Comparison of ENCODE assay signal across 15 mouse cellular contexts in genomic region chr19:44393962-44394422, GRCm38 (mm10). TPM values are rescaled to one million over a fixed set of nuclear protein-coding genes. Genes with fewer than 3 reads are reported as not detected.
A peak's percentile ranks its signal among the peaks of the same experiment; 100 is the strongest.
DNase-seq lines count a peak whose midpoint lies in the region; ATAC-seq and TF ChIP-seq lines count a peak whose summit lies in the region.
"Had no signal": no experiment of that assay in that cellular context is flagged by ENCODE, and none has a peak within 500 bp of the region (broad histone marks: within the 10 kb centered on the region; RNA-seq: fewer than 3 reads in every experiment).

No protein-coding gene starts in this region.

- no peaks in the 10 kb centered on the region for H3K9me3 ChIP-seq in midbrain, embryonic 11.5 days (ENCODE audit: control insufficient read depth, low read length)
- H3K9me3 ChIP-seq in midbrain, embryonic 14.5 days (ENCODE audit: control insufficient read depth, low read length), result no peaks in the 10 kb centered on the region
- no peaks in the 10 kb centered on the region for H3K9me3 ChIP-seq in liver, embryonic 13.5 days (replicated peaks)
- H3K9me3 ChIP-seq: limb, embryonic 13.5 days had no signal

- H3K4me3 ChIP-seq in midbrain, embryonic 11.5 days (ENCODE audit: low read depth, low read length), result no peak overlapping the region
- H3K4me3 ChIP-seq in midbrain, embryonic 14.5 days (replicated peaks; ENCODE audit: low read depth, low read length), result no peak overlapping the region
- no peak overlapping the region for H3K4me3 ChIP-seq in bone marrow macrophage, adult 2 months (ENCODE audit: insufficient read depth, low read length)
- no peak overlapping the region for H3K4me3 ChIP-seq in liver, embryonic 13.5 days (replicated peaks)
- H3K4me3 ChIP-seq: limb, embryonic 13.5 days had no signal

- H3K27ac ChIP-seq in midbrain, embryonic 11.5 days (ENCODE audit: low read depth, low read length), result no peak overlapping the region
- no peak overlapping the region for H3K27ac ChIP-seq in midbrain, embryonic 14.5 days (replicated peaks; ENCODE audit: low read depth, low read length)
- peak overlapping the region; percentile 18; the same call in 1 of the 2 replicates for H3K27ac ChIP-seq in bone marrow macrophage, adult 2 months (ENCODE audit: insufficient read depth, low read depth, low read length)
- peak overlapping the region; percentile 77 for H3K27ac ChIP-seq in liver, embryonic 13.5 days
- H3K27ac ChIP-seq: limb, embryonic 13.5 days; stomach, postnatal 0 days had no signal

- TF ChIP-seq CTCF in bone marrow macrophage, adult 2 months (IDR thresholded peaks at IDR 0.05; ENCODE audit: low read depth, low read length), result no peak

- peaks cover 7% of the 10 kb centered on the region; the same call in 1 of the 2 replicates for H3K36me3 ChIP-seq in midbrain, embryonic 11.5 days (ENCODE audit: control insufficient read depth, insufficient read depth, low read length)
- peaks cover 15% of the 10 kb centered on the region; the same call in 1 of the 2 replicates for H3K36me3 ChIP-seq in midbrain, embryonic 14.5 days (ENCODE audit: control insufficient read depth, insufficient read depth, low read length)
- peaks cover 20% of the 10 kb centered on the region for H3K36me3 ChIP-seq in liver, embryonic 13.5 days

- TF ChIP-seq POLR2A in bone marrow macrophage, adult 2 months (IDR thresholded peaks at IDR 0.05; ENCODE audit: borderline replicate concordance, low read depth, low read length), result no peak

- H3K4me2 ChIP-seq in midbrain, embryonic 11.5 days, result no peak overlapping the region
- H3K4me2 ChIP-seq in midbrain, embryonic 14.5 days (ENCODE audit: low read length), result no peak overlapping the region
- no peak overlapping the region for H3K4me2 ChIP-seq in liver, embryonic 13.5 days
- H3K4me2 ChIP-seq: limb, embryonic 13.5 days had no signal

- H3K9ac ChIP-seq in midbrain, embryonic 11.5 days (ENCODE audit: low read length), result no peak overlapping the region
- no peak overlapping the region for H3K9ac ChIP-seq in midbrain, embryonic 14.5 days (replicated peaks; ENCODE audit: low read length)
- peak overlapping the region; percentile 10; the same call in 1 of the 2 replicates for H3K9ac ChIP-seq in liver, embryonic 13.5 days
- H3K9ac ChIP-seq: limb, embryonic 13.5 days had no signal

- H3K4me1 ChIP-seq in midbrain, embryonic 11.5 days (ENCODE audit: control insufficient read depth, insufficient read depth, low read length), result peaks cover 5% of the 10 kb centered on the region; the same call in 1 of the 2 replicates
- H3K4me1 ChIP-seq in midbrain, embryonic 14.5 days (ENCODE audit: control insufficient read depth, insufficient read depth, low read length), result no peaks in the 10 kb centered on the region
- H3K4me1 ChIP-seq in bone marrow macrophage, adult 2 months (ENCODE audit: control insufficient read depth, insufficient read depth, low read length), result peaks cover 30% of the 10 kb centered on the region
- peaks cover 80% of the 10 kb centered on the region for H3K4me1 ChIP-seq in liver, embryonic 13.5 days (replicated peaks)

- WGBS in midbrain, embryonic 11.5 days, result 86% methylated on average over 5 of the region's 5 CpGs
- WGBS in midbrain, embryonic 14.5 days, result 81% methylated on average over 5 of the region's 5 CpGs
- WGBS in liver, embryonic 13.5 days (ENCODE audit: insufficient replicate concordance), result 34% methylated on average over 5 of the region's 5 CpGs

- DNase-seq in midbrain, embryonic 11.5 days (ENCODE audit: low spot score, missing footprints), result peak; percentile 10
- no peak for DNase-seq in midbrain, embryonic 14.5 days
- peak; percentile 25 for DNase-seq in liver, embryonic 13.5 days
- no peak for DNase-seq in embryo, embryonic 10 days (ENCODE audit: low spot score)
- no peak for DNase-seq in frontal cortex, postnatal 25 days (ENCODE audit: low spot score in 2 of 2)
- DNase-seq: cerebellum, adult 2 months; gastrocnemius, postnatal 10 days; heart, postnatal 10 days; kidney, postnatal 25 days; layer of hippocampus, postnatal 36 days; thymus, postnatal 36 days had no signal

- no peak for ATAC-seq in midbrain, embryonic 11.5 days (ENCODE audit: low FRiP score)
- no peak for ATAC-seq in midbrain, embryonic 14.5 days (ENCODE audit: low FRiP score, low TSS enrichment)
- peak; percentile 35 for ATAC-seq in liver, embryonic 13.5 days (ENCODE audit: low read depth)
- no peak for ATAC-seq in granulocyte monocyte progenitor cell, adult 5-6 weeks (replicated peaks; ENCODE audit: poor library complexity, severe bottlenecking)

- no peaks in the 10 kb centered on the region for H3K27me3 ChIP-seq in midbrain, embryonic 11.5 days (ENCODE audit: control insufficient read depth, insufficient read depth, low read length)
- H3K27me3 ChIP-seq in midbrain, embryonic 14.5 days (ENCODE audit: control insufficient read depth, insufficient read depth, low read length), result no peaks in the 10 kb centered on the region
- H3K27me3 ChIP-seq in liver, embryonic 13.5 days, result no peaks in the 10 kb centered on the region
- H3K27me3 ChIP-seq: limb, embryonic 13.5 days had no signal

RNA-seq across cellular contexts. Expression of gene Scd1, which starts 13.7 kb away (rescaled TPM):
- polyA plus RNA-seq in midbrain, embryonic 11.5 days (2014; fragmentation: Nextera tagmentation; extraction: Ambion mirVana), result 16.0 and 17.4 TPM in 2 replicates
- 5.9 and 6.8 TPM in 2 replicates for polyA plus RNA-seq in midbrain, embryonic 14.5 days (2014; fragmentation: Nextera tagmentation; extraction: Ambion mirVana)
- 1.1 and 2.9 TPM in 2 replicates for polyA plus RNA-seq in bone marrow macrophage, adult 2 months (2012; ENCODE audit: insufficient read depth, insufficient read length, missing spikeins)
- 7.3 and 10.0 TPM in 2 replicates for polyA plus RNA-seq in liver, embryonic 13.5 days (2015; fragmentation: Nextera tagmentation; extraction: Ambion mirVana)
- 0.41 TPM in 1 of 2 replicates, not detected in the other for total RNA-seq in granulocyte monocyte progenitor cell, adult 5-6 weeks (2014; fragmentation: Nextera tagmentation)
- not detected in 2 replicates for total RNA-seq in granulocyte monocyte progenitor cell, adult 5-6 weeks (2017)

Comparison
In these comparisons a context has a peak if more than half of its experiments do, and no peak if none do; other contexts are left out.
1. DNase-seq: peak in midbrain, embryonic 11.5 days (single experiment) and liver, embryonic 13.5 days (single experiment); none in midbrain, embryonic 14.5 days (single experiment), embryo, embryonic 10 days (single experiment) and frontal cortex, postnatal 25 days (0 of 2).
2. H3K27ac ChIP-seq: peak in bone marrow macrophage, adult 2 months (single experiment) and liver, embryonic 13.5 days (single experiment); none in midbrain, embryonic 11.5 days (single experiment) and midbrain, embryonic 14.5 days (single experiment).